Mouse (Mus musculus): ENCODE results near the gene Vkorc1.

The Vkorc1 gene

GRCm38 (mm10) chr7:127876467-127877348, 18.7 kb downstream of the Vkorc1 start, which contains the start of gene Zfp668:
Zfp668 (minus strand) TSS chr7:127876828.
- DNase-seq (ENCODE audit: low spot score in 2 of 2), result peak; percentile 84 to 87

GRCm38 (mm10) chr7:127876041-127876466, 19.4 kb downstream of the Vkorc1 start, which contains the start of gene Zfp646:
Zfp646 (plus strand) TSS chr7:127876221.
- DNase-seq (ENCODE audit: low spot score in 2 of 2), result peak; percentile 56 to 68

- DNase-seq (ENCODE audit: low spot score in 2 of 2), result peak; percentile 94 to 95
These were observed 19.8 kb downstream of the Vkorc1 start for GRCm38 (mm10) chr7:127875627-127876001.

- DNase-seq (ENCODE audit: low spot score in 2 of 2), result no peak
These were observed 20.4 kb downstream of the Vkorc1 start for GRCm38 (mm10) chr7:127874812-127875626.

- DNase-seq (ENCODE audit: low spot score in 2 of 2), result no peak
These were observed 25.1 kb downstream of the Vkorc1 start for GRCm38 (mm10) chr7:127870136-127870821.

GRCm38 (mm10) chr7:127869149-127869810, 26.1 kb downstream of the Vkorc1 start:
- DNase-seq (ENCODE audit: low spot score in 2 of 2), result peak in 1 of 2 experiments; percentile 61

- no peak for DNase-seq (ENCODE audit: low spot score in 2 of 2)
These were observed 27.8 kb downstream of the Vkorc1 start for GRCm38 (mm10) chr7:127867641-127868040.

- no peak for DNase-seq (ENCODE audit: low spot score in 2 of 2)
These were observed 29.0 kb downstream of the Vkorc1 start for GRCm38 (mm10) chr7:127866434-127866833.

GRCm38 (mm10) chr7:127858258-127858657, 37.2 kb downstream of the Vkorc1 start:
- DNase-seq (ENCODE audit: low spot score in 2 of 2), result no peak

GRCm38 (mm10) chr7:127850906-127851305, 44.5 kb downstream of the Vkorc1 start:
- no peak for DNase-seq (ENCODE audit: low spot score in 2 of 2)

GRCm38 (mm10) chr7:127849973-127850875, 45.2 kb downstream of the Vkorc1 start:
- no peak for DNase-seq (ENCODE audit: low spot score in 2 of 2)

All from right cerebral cortex, postnatal 36 days (tissue).